Mouse (Mus musculus) lung, postnatal 0 days (tissue): ENCODE data around the gene Zfp276. TPM values are rescaled to one million over a fixed set of nuclear protein-coding genes. Genes with fewer than 3 reads are reported as not detected.

Experiments
- ATAC-seq: fragments of 200-750 bp; cut with Nextera tagmentation; 2 replicates; pipeline ENCODE4 v1.8.0; 2017; ENCODE audit warnings: moderate library complexity
- DNase-seq: peaks from one replicate; pipeline ENCODE4 v3.0.0-alpha.2; 2016; ENCODE audit warnings: low spot score
- H3K27ac ChIP-seq: fragments of 300-500 bp; sonication (generic); 2 replicates; pipeline ENCODE4 v1.5.1; 2014; ENCODE audit warnings: antibody characterized with exemption, mild to moderate bottlenecking, low read length, mixed read lengths
- H3K27me3 ChIP-seq: fragments of 300-500 bp; sonication (generic); replicated peaks from 2 replicates; pipeline ENCODE4 v1.6.1; 2014; ENCODE audit warnings: low read length, mixed read lengths; ENCODE audit not compliant: insufficient read depth
- H3K36me3 ChIP-seq: fragments of 300-500 bp; sonication (generic); 2 replicates; pipeline ENCODE4 v1.6.1; 2014; ENCODE audit warnings: low read length, mixed read lengths; ENCODE audit not compliant: insufficient read depth
- H3K4me1 ChIP-seq: fragments of 300-500 bp; sonication (generic); 2 replicates; pipeline ENCODE4 v1.6.1; 2014; ENCODE audit warnings: antibody characterized with exemption, low read depth, low read length, mixed read lengths; ENCODE audit not compliant: insufficient read depth
- H3K4me2 ChIP-seq: fragments of 300-500 bp; sonication (generic); replicated peaks from 2 replicates; pipeline ENCODE4 v1.6.1; 2014; ENCODE audit warnings: low read depth, mild to moderate bottlenecking, low read length, moderate library complexity, mixed read lengths
- H3K4me3 ChIP-seq: fragments of 300-500 bp; sonication (generic); 2 replicates; pipeline ENCODE4 v1.5.1; 2014; ENCODE audit warnings: low read depth, low read length
- H3K9ac ChIP-seq: fragments of 300-500 bp; sonication (generic); replicated peaks from 2 replicates; pipeline ENCODE4 v1.6.1; 2014; ENCODE audit warnings: low read depth, mild to moderate bottlenecking
- H3K9me3 ChIP-seq: fragments of 300-500 bp; sonication (generic); 2 replicates; pipeline ENCODE4 v1.6.1; 2016; ENCODE audit warnings: low read length, mixed read lengths
- CTCF ChIP-seq: IDR thresholded peaks from 2 replicates; pipeline ENCODE4 v1.5.1; 2016; ENCODE audit warnings: antibody characterized with exemption, mild to moderate bottlenecking
- EP300 ChIP-seq: IDR thresholded peaks from 2 replicates; pipeline ENCODE4 v1.6.1; 2016; ENCODE audit warnings: antibody characterized with exemption, mild to moderate bottlenecking, control low read depth
- WGBS: fragments of 180-500 bp; shearing (Covaris S2); extraction: QIAGEN DNeasy Blood & Tissue Kit; methylation state at CpG from one replicate; pipeline ENCODE4 v1.1.7; 2014; 5-methylcytosine and 5-hydroxymethylcytosine counted together
- polyA plus RNA-seq: library from polyadenylated mRNA; unstranded; fragments of >200 nt; fragmentation: Nextera tagmentation; extraction: Ambion mirVana; gene quantifications from 2 replicates; pipeline ENCODE4 v1.2.1, GENCODE M21; 2015

Zfp276 gene
- polyA plus RNA-seq, 1 experiment from 2014 or later: 14.6 TPM

DNA sequence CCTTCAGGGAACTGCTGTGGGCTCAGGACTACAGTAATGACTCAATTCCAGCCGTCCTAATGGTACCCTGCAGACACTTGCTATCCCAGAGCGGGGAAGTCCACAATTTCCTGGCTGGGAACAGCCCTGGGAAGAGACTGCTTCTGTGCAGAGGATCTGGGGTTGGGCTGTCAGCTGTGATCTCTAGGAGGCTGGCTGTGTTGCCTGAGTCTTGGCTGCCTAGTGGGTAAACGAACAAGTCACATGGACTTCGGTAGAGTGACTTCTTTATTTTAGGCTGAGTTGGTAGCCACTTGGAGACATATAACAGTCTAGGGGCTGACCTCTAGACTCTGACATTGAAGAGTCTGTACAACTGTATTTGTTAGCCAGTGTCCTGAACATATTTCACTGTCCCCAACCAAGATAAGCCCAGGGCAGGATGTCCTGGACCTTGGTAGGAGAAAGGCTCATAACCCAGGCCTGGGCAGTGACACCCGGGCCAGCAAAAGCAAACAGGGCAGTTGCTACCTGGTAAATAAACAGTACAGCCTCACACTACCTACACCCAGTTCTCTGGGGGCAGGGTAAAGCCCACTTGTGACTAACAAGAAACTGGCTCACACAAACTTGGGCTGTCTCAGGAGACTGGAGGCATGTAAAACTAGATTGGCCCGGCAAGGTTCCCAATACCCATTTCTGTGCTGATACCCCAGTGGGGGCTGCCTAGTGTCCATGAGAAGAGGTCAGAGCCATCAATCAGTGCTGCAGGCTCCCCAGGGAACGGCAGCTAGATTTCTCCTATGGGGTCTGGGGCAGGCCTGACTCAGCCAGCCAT lies 11.7 kb upstream of the Zfp276 start:
- Histone ChIP-seq H3K36me3 (peaks cover 25% of the 10 kb centered on the region), H3K9ac (no peak overlapping the region), H3K4me3 (no peak overlapping the region), H3K27ac (no peak overlapping the region), H3K9me3 (no peaks in the 10 kb centered on the region), H3K4me1 (no peaks in the 10 kb centered on the region), H3K4me2 (no peak overlapping the region), H3K27me3 (no peaks in the 10 kb centered on the region)
- 77% methylated on average over 7 of the region's 7 CpGs for WGBS
- ATAC-seq (no peak), DNase-seq (no peak)
- TF ChIP-seq CTCF: no peak
- no peak for TF ChIP-seq EP300

DNA sequence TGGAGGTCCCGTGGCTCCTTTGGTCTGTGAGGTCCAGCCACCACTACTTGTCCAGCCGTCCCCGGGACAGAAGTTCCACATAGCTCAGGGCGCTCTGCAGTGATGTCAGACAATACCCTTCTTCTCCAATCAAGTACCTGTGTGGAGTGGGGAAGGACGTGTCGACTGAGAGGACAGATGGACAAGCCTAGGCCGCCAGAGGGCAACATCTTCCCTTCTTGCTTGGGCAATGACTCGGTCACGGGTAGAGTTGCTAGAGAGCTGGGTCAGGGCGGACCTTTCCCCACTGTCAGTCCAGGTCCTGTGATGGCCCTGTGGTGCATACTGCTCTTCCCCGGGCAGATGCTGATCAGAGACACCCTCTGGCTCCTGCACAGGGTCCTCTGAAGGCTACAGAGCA lies 10.9 kb upstream of the Zfp276 start:
- Histone ChIP-seq H3K9ac (no peak overlapping the region), H3K27me3 (no peaks in the 10 kb centered on the region), H3K36me3 (peaks cover 33% of the 10 kb centered on the region), H3K9me3 (no peaks in the 10 kb centered on the region), H3K4me2 (no peak overlapping the region), H3K4me1 (no peaks in the 10 kb centered on the region), H3K4me3 (no peak overlapping the region), H3K27ac (no peak overlapping the region)
- WGBS: 67% methylated on average over 11 of the region's 11 CpGs
- TF ChIP-seq EP300 (no peak), CTCF (no peak; the same call in 1 of the 2 replicates)
- DNase-seq (no peak), ATAC-seq (no peak)

DNA sequence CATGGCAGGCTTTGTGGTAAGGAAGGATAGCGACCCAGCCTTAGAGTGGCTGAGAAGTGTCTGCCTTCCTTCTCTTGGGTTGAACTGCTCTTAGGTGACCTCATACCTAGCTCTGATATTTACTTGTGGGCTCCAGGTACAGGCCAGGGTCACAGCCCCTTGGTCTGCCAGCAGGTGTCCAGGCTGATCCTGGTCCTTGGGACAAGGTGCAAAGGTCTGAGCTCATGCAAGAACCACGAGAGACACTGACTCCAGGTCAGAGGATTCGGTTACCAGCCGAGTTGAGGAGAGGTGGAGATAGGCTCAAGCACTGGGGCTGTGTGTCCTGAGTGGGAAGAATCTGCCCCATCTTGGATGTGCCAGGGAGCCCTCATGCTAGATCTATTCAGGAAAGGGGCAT lies 9.6 kb upstream of the Zfp276 start:
- DNase-seq (no peak), ATAC-seq (no peak)
- 95% methylated on average over 4 of the region's 4 CpGs for WGBS
- no peaks in the 10 kb centered on the region for H3K9me3 ChIP-seq
- H3K4me1 ChIP-seq: no peaks in the 10 kb centered on the region
- TF ChIP-seq EP300 (no peak), CTCF (no peak)
- no peak overlapping the region for H3K27ac ChIP-seq
- no peak overlapping the region for H3K4me2 ChIP-seq
- no peak overlapping the region for H3K4me3 ChIP-seq
- no peak overlapping the region for H3K9ac ChIP-seq
- H3K27me3 ChIP-seq: no peaks in the 10 kb centered on the region
- peaks cover 45% of the 10 kb centered on the region for H3K36me3 ChIP-seq

DNA sequence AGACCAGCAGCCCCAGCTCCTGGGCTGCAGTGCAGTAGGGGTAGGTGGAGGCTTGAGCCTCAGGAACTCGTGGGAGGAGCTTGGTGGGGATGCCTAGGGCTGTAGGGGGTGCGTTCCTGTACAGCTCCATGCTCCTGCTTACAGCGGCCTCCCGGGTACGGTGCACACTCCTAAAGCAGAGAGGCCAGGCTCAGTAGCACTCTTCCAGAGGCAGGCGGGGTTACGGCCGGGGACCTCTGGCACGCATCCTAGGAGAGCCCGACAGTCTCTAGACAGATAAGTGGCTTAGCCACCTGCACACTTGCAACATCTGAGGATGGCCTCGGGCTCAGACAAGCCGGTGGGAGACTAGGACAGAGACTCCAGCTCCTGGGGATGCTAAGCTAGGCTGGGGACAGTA lies 8.5 kb upstream of the Zfp276 start:
- TF ChIP-seq EP300 (no peak), CTCF (no peak)
- H3K36me3 ChIP-seq: peaks cover 45% of the 10 kb centered on the region
- H3K4me3 ChIP-seq: no peak overlapping the region
- no peak overlapping the region for H3K9ac ChIP-seq
- no peaks in the 10 kb centered on the region for H3K27me3 ChIP-seq
- ATAC-seq (no peak), DNase-seq (no peak)
- no peak overlapping the region for H3K4me2 ChIP-seq
- no peaks in the 10 kb centered on the region for H3K9me3 ChIP-seq
- 84% methylated on average over 12 of the region's 12 CpGs for WGBS
- H3K27ac ChIP-seq: no peak overlapping the region
- no peaks in the 10 kb centered on the region for H3K4me1 ChIP-seq

DNA sequence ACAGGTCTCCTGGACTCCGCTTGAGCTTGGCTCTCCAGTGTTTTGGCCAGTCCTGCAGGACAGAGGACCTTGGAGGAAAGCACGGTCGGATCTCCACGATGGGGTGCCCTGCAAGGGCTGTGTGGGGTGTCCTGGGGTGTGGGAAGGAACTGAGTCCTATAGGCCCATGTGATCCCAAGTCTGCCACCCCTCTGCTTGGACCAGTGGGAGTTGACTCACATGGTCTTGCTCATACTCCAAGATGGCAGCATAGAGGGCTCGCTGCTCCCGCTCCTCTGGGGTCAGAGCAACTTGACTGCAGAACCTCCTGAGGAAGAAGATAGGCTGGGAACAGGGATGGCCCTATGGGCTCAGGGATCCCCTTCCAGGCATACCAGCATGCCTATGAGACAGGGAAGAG lies 6.2 kb upstream of the Zfp276 start:
- Histone ChIP-seq H3K4me3 (no peak overlapping the region), H3K27me3 (no peaks in the 10 kb centered on the region), H3K27ac (no peak overlapping the region), H3K36me3 (peaks cover 45% of the 10 kb centered on the region), H3K9ac (no peak overlapping the region), H3K9me3 (no peaks in the 10 kb centered on the region), H3K4me1 (peaks cover under 1% of the 10 kb centered on the region; the same call in 1 of the 2 replicates), H3K4me2 (no peak overlapping the region)
- WGBS: 96% methylated on average over 6 of the region's 6 CpGs
- DNase-seq: no peak
- ATAC-seq: no peak
- TF ChIP-seq CTCF: no peak
- TF ChIP-seq EP300: no peak

DNA sequence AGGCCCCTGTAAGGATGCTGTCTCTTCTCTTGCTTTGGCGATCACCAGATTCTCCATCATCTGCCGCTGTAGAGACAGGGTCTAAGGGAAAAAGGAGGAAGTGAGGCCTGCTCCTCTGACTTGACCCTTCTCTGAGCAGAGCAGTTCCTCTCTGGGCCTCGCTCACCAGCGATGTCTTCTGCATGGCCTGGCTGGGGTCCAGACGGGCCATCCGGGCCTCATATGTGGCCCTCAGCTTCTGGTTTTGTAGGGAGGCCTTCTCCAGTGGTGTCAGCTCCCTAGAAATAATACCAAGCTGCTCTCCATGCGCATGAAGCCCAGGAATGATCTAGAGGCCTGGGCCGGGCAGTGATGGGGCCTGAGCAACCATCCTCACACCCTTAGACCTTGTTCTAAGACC lies 5.4 kb upstream of the Zfp276 start:
- TF ChIP-seq EP300: no peak
- TF ChIP-seq CTCF: no peak
- ATAC-seq (no peak), DNase-seq (peak; percentile 13)
- Histone ChIP-seq H3K4me3 (no peak overlapping the region), H3K9ac (no peak overlapping the region), H3K4me1 (peaks cover 4% of the 10 kb centered on the region; the same call in 1 of the 2 replicates), H3K27me3 (no peaks in the 10 kb centered on the region), H3K4me2 (no peak overlapping the region), H3K9me3 (no peaks in the 10 kb centered on the region), H3K36me3 (peaks cover 45% of the 10 kb centered on the region), H3K27ac (no peak overlapping the region)
- 92% methylated on average over 8 of the region's 8 CpGs for WGBS
